Mouse (Mus musculus) MEL (cell line): ENCODE data around the gene Setd4. TPM values are rescaled to one million over a fixed set of nuclear protein-coding genes. Genes with fewer than 3 reads are reported as not detected.

Source experiments
- DNase-seq: peaks from one replicate; pipeline ENCODE4 v3.0.0; 2011; ENCODE audit warnings: low read depth, low spot score
- H3K27ac ChIP-seq: 2 replicates; pipeline ENCODE4 v1.5.1; 2012; ENCODE audit warnings: low read depth, mild to moderate bottlenecking, control low read depth, low read length, moderate library complexity; ENCODE audit not compliant: control insufficient read depth
- H3K27me3 ChIP-seq, 2 experiments: fragments of 150-350 bp in 1 of 2; sonication (generic) in 1 of 2; 2 replicates each; pipeline ENCODE4 v1.6.1; 2012; ENCODE audit warnings: low read length in 2 of 2, mild to moderate bottlenecking in 2 of 2, improper control_type of control experiment in 1 of 2, moderate library complexity in 1 of 2; ENCODE audit not compliant: insufficient read depth in 2 of 2, control insufficient read depth in 1 of 2
- H3K36me3 ChIP-seq, 2 experiments: 2 replicates each; pipeline ENCODE4 v1.6.1; 2012 to 2014; ENCODE audit warnings: low read length in 2 of 2, improper control_type of control experiment in 1 of 2, inconsistent platforms in 1 of 2, mild to moderate bottlenecking in 1 of 2; ENCODE audit not compliant: insufficient read depth in 2 of 2, control insufficient read depth in 1 of 2
- H3K4me1 ChIP-seq, 2 experiments: fragments of 150-350 bp in 1 of 2; sonication (generic) in 1 of 2; 2 replicates each; pipeline ENCODE4 v1.6.1; 2012; ENCODE audit warnings: low read length in 2 of 2, improper control_type of control experiment in 1 of 2, mild to moderate bottlenecking in 1 of 2; ENCODE audit not compliant: insufficient read depth in 2 of 2, control insufficient read depth in 1 of 2
- H3K4me3 ChIP-seq, 2 experiments: fragments of 150-350 bp in 1 of 2; sonication (generic) in 1 of 2; 2 replicates each; pipeline ENCODE4 v1.5.1; 2012; ENCODE audit warnings: low read depth in 2 of 2, low read length in 2 of 2, mild to moderate bottlenecking in 2 of 2, moderate library complexity in 2 of 2, control low read depth in 1 of 2, improper control_type of control experiment in 1 of 2; ENCODE audit not compliant: control insufficient read depth in 1 of 2, insufficient read depth in 1 of 2
- H3K79me2 ChIP-seq: 2 replicates; pipeline ENCODE4 v1.6.1; 2012; ENCODE audit warnings: mild to moderate bottlenecking, low read length, moderate library complexity; ENCODE audit not compliant: control insufficient read depth, poor library complexity, insufficient read depth
- H3K9ac ChIP-seq: 2 replicates; pipeline ENCODE4 v1.6.1; 2012; ENCODE audit warnings: low read depth, mild to moderate bottlenecking, control low read depth, low read length, moderate library complexity; ENCODE audit not compliant: control insufficient read depth, poor library complexity, severe bottlenecking
- H3K9me3 ChIP-seq: fragments of 150-350 bp; sonication (generic); replicated peaks from 2 replicates; pipeline ENCODE4 v1.6.1; 2012; ENCODE audit warnings: mild to moderate bottlenecking, low read length, improper control_type of control experiment, moderate library complexity; ENCODE audit not compliant: insufficient read depth
- CHD1 ChIP-seq: IDR thresholded peaks from 2 replicates; pipeline ENCODE4 v1.6.1; 2012; ENCODE audit warnings: low read depth, mild to moderate bottlenecking, inconsistent platforms, low read length, improper control_type of control experiment
- CHD2 ChIP-seq: IDR thresholded peaks from 2 replicates; pipeline ENCODE4 v1.6.1; 2011; ENCODE audit warnings: low read length, improper control_type of control experiment
- ELF1 ChIP-seq: IDR thresholded peaks from 2 replicates; pipeline ENCODE4 v1.6.1; 2014; ENCODE audit warnings: low read depth, mild to moderate bottlenecking, inconsistent platforms, low read length, improper control_type of control experiment, moderate library complexity
- EP300 ChIP-seq, 2 experiments: IDR thresholded peaks; 2 replicates each; pipeline ENCODE4 v1.6.1; 2011; ENCODE audit warnings: improper control_type of control experiment in 2 of 2, low read length in 2 of 2, low read depth in 1 of 2, mild to moderate bottlenecking in 1 of 2
- GABPA ChIP-seq: IDR thresholded peaks from 2 replicates; pipeline ENCODE4 v1.6.1; 2012; ENCODE audit warnings: low read depth, mild to moderate bottlenecking, inconsistent platforms, low read length, improper control_type of control experiment, moderate library complexity
- MAFK ChIP-seq: IDR thresholded peaks from 2 replicates; pipeline ENCODE4 v1.6.1; 2011; ENCODE audit warnings: low read depth, mild to moderate bottlenecking, low read length, improper control_type of control experiment, borderline replicate concordance
- MXI1 ChIP-seq: IDR thresholded peaks from 2 replicates; pipeline ENCODE4 v1.6.1; 2011; ENCODE audit warnings: mild to moderate bottlenecking, low read depth, low read length, improper control_type of control experiment
- MYB ChIP-seq: IDR thresholded peaks from 2 replicates; pipeline ENCODE4 v1.6.1; 2011; ENCODE audit warnings: mild to moderate bottlenecking, low read depth, low read length, improper control_type of control experiment
- MYC ChIP-seq: IDR thresholded peaks from 2 replicates; pipeline ENCODE4 v1.6.1; 2011; ENCODE audit warnings: low read depth, mild to moderate bottlenecking, low read length, improper control_type of control experiment, moderate library complexity
- NELFE ChIP-seq: IDR thresholded peaks from 2 replicates; pipeline ENCODE4 v1.6.1; 2011; ENCODE audit warnings: low read depth, low read length, improper control_type of control experiment
- RAD21 ChIP-seq: IDR thresholded peaks from 2 replicates; pipeline ENCODE4 v1.6.1; 2011; ENCODE audit warnings: mild to moderate bottlenecking, low read depth, low read length, improper control_type of control experiment
- SIN3A ChIP-seq: IDR thresholded peaks from 2 replicates; pipeline ENCODE4 v1.6.1; 2012; ENCODE audit warnings: low read length, improper control_type of control experiment, inconsistent platforms
- SMC3 ChIP-seq: IDR thresholded peaks from 2 replicates; pipeline ENCODE4 v1.6.1; 2011; ENCODE audit warnings: low read depth, low read length, improper control_type of control experiment
- TAL1 ChIP-seq: IDR thresholded peaks from 2 replicates; pipeline ENCODE4 v1.6.1; 2012; ENCODE audit warnings: mild to moderate bottlenecking, inconsistent platforms, low read length, moderate library complexity, mixed read lengths
- TCF12 ChIP-seq: IDR thresholded peaks from 2 replicates; pipeline ENCODE4 v1.6.1; 2014; ENCODE audit warnings: low read depth, mild to moderate bottlenecking, inconsistent platforms, low read length, improper control_type of control experiment, moderate library complexity
- USF2 ChIP-seq, 2 experiments: IDR thresholded peaks; 2 replicates each; pipeline ENCODE4 v1.6.1; 2011 to 2012; ENCODE audit warnings: improper control_type of control experiment in 2 of 2, low read length in 2 of 2, borderline replicate concordance in 1 of 2, inconsistent platforms in 1 of 2, low read depth in 1 of 2, mild to moderate bottlenecking in 1 of 2; ENCODE audit not compliant: insufficient read depth in 1 of 2
- ZC3H11A ChIP-seq: IDR thresholded peaks from 2 replicates; pipeline ENCODE4 v1.6.1; 2012; ENCODE audit warnings: low read depth, mild to moderate bottlenecking, inconsistent platforms, low read length, improper control_type of control experiment
- ZKSCAN1 ChIP-seq: IDR thresholded peaks from 2 replicates; pipeline ENCODE4 v1.6.1; 2012; ENCODE audit warnings: low read depth, mild to moderate bottlenecking, inconsistent platforms, low read length, improper control_type of control experiment, moderate library complexity
- ZNF384 ChIP-seq: IDR thresholded peaks from 2 replicates; pipeline ENCODE4 v1.6.1; 2012; ENCODE audit warnings: low read depth, mild to moderate bottlenecking, inconsistent platforms, low read length, improper control_type of control experiment
- polyA plus RNA-seq, 2 experiments: library from polyadenylated mRNA; stranded (reverse) in 1 of 2; unstranded in 1 of 2; fragments of >175 nt in 1 of 2; fragments of >200 nt in 1 of 2; gene quantifications; 2 replicates each; pipeline versions ENCODE4 v1.2.1 to v1.2.4; 2012; ENCODE audit warnings: low replicate concordance in 2 of 2, low read depth in 1 of 2; ENCODE audit not compliant: insufficient read length in 2 of 2, insufficient read depth in 1 of 2, missing spikeins in 1 of 2
- total RNA-seq: library from RNA; depleted of rRNA; stranded (reverse); fragments of 300-350 nt; gene quantifications from 2 replicates; pipeline ENCODE4 v1.2.3, GENCODE M21; 2012

Gene Setd4
- total and polyA plus RNA-seq, 3 experiments: 14.1 to 19.1 TPM; not detected in 1

DNA sequence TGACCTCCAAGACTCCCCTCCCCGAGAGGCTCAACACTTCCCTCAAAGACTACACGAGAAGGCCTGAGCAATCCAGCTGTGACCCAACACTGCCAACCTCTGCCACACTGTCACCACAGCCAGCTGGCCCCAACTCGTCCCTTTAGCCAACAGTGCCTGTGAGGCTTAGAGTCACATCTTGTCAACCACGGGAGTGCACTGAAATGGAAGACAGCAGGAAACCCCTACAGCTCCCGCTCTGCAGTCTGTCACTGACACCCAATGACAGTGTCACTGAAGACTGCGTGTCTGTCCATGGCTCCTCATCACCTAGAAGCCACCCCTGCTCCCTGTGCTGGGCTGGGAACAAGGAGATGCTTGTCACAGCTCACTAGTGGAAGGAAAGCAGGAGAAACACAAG is 22.7 kb downstream of the Setd4 start:
- TF ChIP-seq GABPA (no peak), ZNF384 (no peak), SMC3 (no peak), CHD1 (no peak), ZC3H11A (no peak), TCF12 (no peak), MAFK (no peak), ZKSCAN1 (no peak), RAD21 (no peak), EP300 (IDR thresholded peaks at IDR 0.05; ENCODE audit: low read depth in 1 of 2, low read length in 2 of 2) (no peak), ELF1 (no peak), USF2 (IDR thresholded peaks at IDR 0.05; ENCODE audit: borderline replicate concordance in 1 of 2, insufficient read depth in 1 of 2, low read depth in 1 of 2, low read length in 2 of 2) (no peak), NELFE (no peak), MYB (no peak), MYC (no peak), TAL1 (no peak)
- Histone ChIP-seq H3K4me3 (no peak overlapping the region), H3K27me3 (no peaks in the 10 kb centered on the region), H3K36me3 (no peaks in the 10 kb centered on the region), H3K27ac (no peak overlapping the region), H3K9ac (no peak overlapping the region), H3K9me3 (no peaks in the 10 kb centered on the region), H3K4me1 (no peaks in the 10 kb centered on the region), H3K79me2 (no peaks in the 10 kb centered on the region)
- no peak for DNase-seq

DNA sequence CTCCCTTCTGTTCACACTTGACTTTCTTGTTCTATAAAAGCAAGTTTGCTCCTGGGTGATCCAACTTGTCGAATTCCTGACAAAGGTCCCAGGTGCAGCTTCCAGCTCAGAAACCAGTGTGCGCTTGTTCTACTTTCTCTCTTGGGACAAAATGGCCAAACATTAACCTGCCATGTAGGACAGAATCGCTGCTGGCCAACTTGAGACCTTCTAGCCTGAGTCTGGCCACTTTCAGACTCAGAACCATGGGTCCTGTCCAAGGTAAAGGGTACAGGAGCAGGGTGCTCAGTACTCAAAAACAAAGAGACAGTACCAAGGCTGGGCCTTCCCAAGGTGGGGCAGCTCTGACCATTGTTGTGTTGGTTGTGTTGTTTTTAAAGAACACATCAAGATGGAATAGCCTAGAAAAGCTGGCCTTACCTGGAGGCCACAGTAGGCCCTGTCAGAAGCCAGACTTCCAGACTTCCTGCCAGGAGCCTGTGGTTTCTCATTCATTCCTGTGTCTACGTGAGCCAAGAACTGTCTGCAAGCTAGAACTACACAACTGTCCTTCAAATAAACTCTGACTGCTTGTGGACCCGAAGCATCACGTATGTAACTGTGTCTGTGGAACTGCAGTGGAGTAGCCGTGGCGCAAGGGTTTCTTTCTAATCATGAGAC is 25.4 kb downstream of the Setd4 start:
- Histone ChIP-seq H3K36me3 (no peaks in the 10 kb centered on the region), H3K4me1 (no peaks in the 10 kb centered on the region), H3K4me3 (no peak overlapping the region), H3K27me3 (no peaks in the 10 kb centered on the region), H3K79me2 (no peaks in the 10 kb centered on the region), H3K9ac (no peak overlapping the region), H3K27ac (no peak overlapping the region), H3K9me3 (no peaks in the 10 kb centered on the region)
- DNase-seq: no peak
- TF ChIP-seq GABPA (no peak), CHD2 (no peak), RAD21 (no peak), MXI1 (no peak), TAL1 (no peak), SIN3A (no peak)
